Mouse (Mus musculus): ENCODE results near the gene Rdh1. TPM values are rescaled to one million over a fixed set of nuclear protein-coding genes. Genes with fewer than 3 reads are reported as not detected.

Rdh1 gene
- polyA plus RNA-seq, 1 experiment from 2014 or later: not detected

DNA sequence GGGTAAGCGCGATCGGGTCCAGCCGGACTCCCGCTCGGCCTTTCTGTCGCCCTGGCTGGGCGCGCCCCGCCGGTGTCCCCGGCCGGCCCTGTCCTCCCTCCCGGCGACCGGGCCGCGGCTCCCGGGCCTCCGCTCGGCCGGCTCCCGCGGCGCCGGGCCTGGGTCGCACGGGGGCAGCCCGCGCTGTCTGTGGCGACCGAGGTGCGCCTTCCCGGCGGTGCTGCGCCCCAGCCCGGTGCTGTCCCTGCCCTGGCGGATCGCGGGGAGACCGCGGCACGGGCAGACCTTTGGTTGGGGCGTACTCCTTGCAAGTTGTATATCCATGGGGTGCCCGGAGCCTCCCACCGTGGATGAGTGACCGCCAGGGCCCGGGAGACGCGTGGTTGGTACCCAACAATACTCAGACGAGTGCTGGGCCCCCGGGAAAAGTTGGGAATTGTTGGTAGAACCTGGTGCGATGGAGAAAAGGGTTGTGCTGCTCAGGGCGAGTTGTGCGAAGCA is 19.8 kb upstream of the Rdh1 start:
- Histone ChIP-seq H3K27me3 (replicated peaks; ENCODE audit: control insufficient read depth, insufficient read depth, low read length) (no peaks in the 10 kb centered on the region), H3K9ac (ENCODE audit: low read length) (peak overlapping the region; percentile 96), H3K27ac (ENCODE audit: low read depth, low read length) (peak overlapping the region; percentile 79), H3K4me1 (ENCODE audit: control insufficient read depth, insufficient read depth, low read length) (peaks cover 9% of the 10 kb centered on the region), H3K4me2 (ENCODE audit: low read length) (peak overlapping the region; percentile 68), H3K36me3 (ENCODE audit: control insufficient read depth, insufficient read depth, low read length) (peaks cover 35% of the 10 kb centered on the region), H3K4me3 (ENCODE audit: low read depth, low read length) (peak overlapping the region; percentile 85), H3K9me3 (replicated peaks; ENCODE audit: control insufficient read depth, low read length) (no peaks in the 10 kb centered on the region)
- 1% methylated on average over 47 of the region's 55 CpGs for WGBS
- ATAC-seq: peak; percentile 69
- DNase-seq (ENCODE audit: low spot score): peak; percentile 33

DNA sequence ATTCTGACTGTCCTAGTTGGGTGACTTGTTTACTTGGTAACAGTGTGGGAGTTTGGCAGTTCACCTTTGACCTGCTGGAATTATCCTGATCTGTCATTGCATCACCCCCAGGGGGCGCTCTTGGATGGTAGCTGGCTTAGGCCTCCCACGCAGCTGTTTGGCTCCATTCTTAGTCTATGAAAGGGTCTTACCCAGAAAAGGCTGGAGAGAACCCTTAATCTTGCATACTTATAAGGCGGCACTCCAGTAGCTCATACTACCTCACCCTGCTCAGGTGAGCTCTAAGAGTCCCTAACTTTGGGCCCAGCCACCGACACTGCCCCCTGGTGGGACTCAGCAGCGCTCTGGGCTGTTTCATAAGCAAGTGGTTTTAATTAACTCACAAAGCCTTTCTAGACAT is 14.9 kb upstream of the Rdh1 start:
- H3K4me2 ChIP-seq (ENCODE audit: low read length): no peak overlapping the region
- no peak overlapping the region for H3K4me3 ChIP-seq (ENCODE audit: low read depth, low read length)
- 65% methylated on average over 5 of the region's 5 CpGs for WGBS
- H3K27me3 ChIP-seq (replicated peaks; ENCODE audit: control insufficient read depth, insufficient read depth, low read length): no peaks in the 10 kb centered on the region
- H3K9ac ChIP-seq (ENCODE audit: low read length): no peak overlapping the region
- H3K36me3 ChIP-seq (ENCODE audit: control insufficient read depth, insufficient read depth, low read length): peaks cover 72% of the 10 kb centered on the region
- DNase-seq (ENCODE audit: low spot score) (peak; percentile 38), ATAC-seq (peak; percentile 47; the same call in 1 of the 2 replicates)
- H3K27ac ChIP-seq (ENCODE audit: low read depth, low read length): no peak overlapping the region
- peaks cover 9% of the 10 kb centered on the region for H3K4me1 ChIP-seq (ENCODE audit: control insufficient read depth, insufficient read depth, low read length)
- no peaks in the 10 kb centered on the region for H3K9me3 ChIP-seq (replicated peaks; ENCODE audit: control insufficient read depth, low read length)

- no peaks in the 10 kb centered on the region for H3K27me3 ChIP-seq (replicated peaks; ENCODE audit: control insufficient read depth, insufficient read depth, low read length)
- H3K9ac ChIP-seq (ENCODE audit: low read length): no peak overlapping the region
- ATAC-seq (no peak), DNase-seq (ENCODE audit: low spot score) (no peak)
- no peak overlapping the region for H3K27ac ChIP-seq (ENCODE audit: low read depth, low read length)
- no peak overlapping the region for H3K4me2 ChIP-seq (ENCODE audit: low read length)
- 77% methylated on average over 5 of the region's 5 CpGs for WGBS
- H3K4me3 ChIP-seq (ENCODE audit: low read depth, low read length): no peak overlapping the region
- H3K4me1 ChIP-seq (ENCODE audit: control insufficient read depth, insufficient read depth, low read length): peaks cover under 1% of the 10 kb centered on the region; the same call in 1 of the 2 replicates
- H3K9me3 ChIP-seq (replicated peaks; ENCODE audit: control insufficient read depth, low read length): no peaks in the 10 kb centered on the region
- peaks cover 72% of the 10 kb centered on the region for H3K36me3 ChIP-seq (ENCODE audit: control insufficient read depth, insufficient read depth, low read length)
Observed at GRCm38 (mm10) chr10:127745886-127746285, 13.6 kb upstream of the Rdh1 start.

GRCm38 (mm10) chr10:127747254-127747653 is 12.3 kb upstream of the Rdh1 start:
- no peak for ATAC-seq
- no peaks in the 10 kb centered on the region for H3K9me3 ChIP-seq (replicated peaks; ENCODE audit: control insufficient read depth, low read length)
- no peak overlapping the region for H3K4me2 ChIP-seq (ENCODE audit: low read length)
- H3K9ac ChIP-seq (ENCODE audit: low read length): no peak overlapping the region
- H3K27ac ChIP-seq (ENCODE audit: low read depth, low read length): no peak overlapping the region
- H3K4me1 ChIP-seq (ENCODE audit: control insufficient read depth, insufficient read depth, low read length): no peaks in the 10 kb centered on the region
- no peak overlapping the region for H3K4me3 ChIP-seq (ENCODE audit: low read depth, low read length)
- no peaks in the 10 kb centered on the region for H3K27me3 ChIP-seq (replicated peaks; ENCODE audit: control insufficient read depth, insufficient read depth, low read length)
- DNase-seq (ENCODE audit: low spot score): no peak
- H3K36me3 ChIP-seq (ENCODE audit: control insufficient read depth, insufficient read depth, low read length): peaks cover 62% of the 10 kb centered on the region
- 93% methylated on average over 8 of the region's 8 CpGs for whole genome bisulfite sequencing

DNA sequence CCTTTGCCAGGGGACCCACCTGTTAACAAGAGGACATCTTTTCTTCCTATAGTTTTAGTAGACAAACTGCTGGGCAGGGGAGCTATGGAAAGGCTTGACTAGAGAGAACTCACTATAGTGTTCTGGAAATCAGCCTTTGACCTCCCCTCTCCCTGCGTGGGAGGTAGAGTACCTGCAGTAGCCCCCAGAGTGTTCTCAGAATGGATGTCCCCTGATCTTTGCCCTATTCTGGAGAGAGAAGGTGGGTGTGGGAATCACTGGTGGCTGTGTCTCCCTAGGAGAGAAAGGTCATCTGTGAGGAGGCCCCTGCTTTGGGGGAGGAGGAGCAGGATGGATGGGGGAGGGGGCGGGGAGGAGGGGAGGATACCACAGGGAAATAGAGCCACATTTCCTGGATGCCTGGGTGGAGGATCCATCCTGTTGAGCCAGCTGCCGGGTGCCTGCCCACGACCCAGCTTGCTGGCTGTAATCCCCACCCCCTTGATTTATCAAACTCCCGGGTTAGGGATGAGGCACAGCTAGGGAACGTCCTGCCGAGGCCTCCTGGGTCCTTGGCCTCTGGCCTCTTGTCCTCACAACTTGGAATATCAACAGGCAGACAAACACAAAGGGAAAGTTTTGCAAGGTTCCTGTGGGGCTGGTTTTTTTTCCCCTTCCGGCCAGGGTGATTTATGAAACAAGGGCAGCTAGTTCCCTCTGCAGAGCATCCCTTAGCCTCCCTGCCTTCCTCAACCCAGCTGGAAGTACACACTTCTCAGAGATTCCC is 10.5 kb upstream of the Rdh1 start:
- H3K9me3 ChIP-seq (replicated peaks; ENCODE audit: control insufficient read depth, low read length): no peaks in the 10 kb centered on the region
- H3K4me2 ChIP-seq (ENCODE audit: low read length): no peak overlapping the region
- no peak overlapping the region for H3K4me3 ChIP-seq (ENCODE audit: low read depth, low read length)
- H3K27ac ChIP-seq (ENCODE audit: low read depth, low read length): no peak overlapping the region
- WGBS: 32% methylated on average over 8 of the region's 8 CpGs
- H3K9ac ChIP-seq (ENCODE audit: low read length): no peak overlapping the region
- peaks cover 44% of the 10 kb centered on the region for H3K36me3 ChIP-seq (ENCODE audit: control insufficient read depth, insufficient read depth, low read length)
- ATAC-seq: no peak
- H3K4me1 ChIP-seq (ENCODE audit: control insufficient read depth, insufficient read depth, low read length): no peaks in the 10 kb centered on the region
- H3K27me3 ChIP-seq (replicated peaks; ENCODE audit: control insufficient read depth, insufficient read depth, low read length): no peaks in the 10 kb centered on the region
- no peak for DNase-seq (ENCODE audit: low spot score)

DNA sequence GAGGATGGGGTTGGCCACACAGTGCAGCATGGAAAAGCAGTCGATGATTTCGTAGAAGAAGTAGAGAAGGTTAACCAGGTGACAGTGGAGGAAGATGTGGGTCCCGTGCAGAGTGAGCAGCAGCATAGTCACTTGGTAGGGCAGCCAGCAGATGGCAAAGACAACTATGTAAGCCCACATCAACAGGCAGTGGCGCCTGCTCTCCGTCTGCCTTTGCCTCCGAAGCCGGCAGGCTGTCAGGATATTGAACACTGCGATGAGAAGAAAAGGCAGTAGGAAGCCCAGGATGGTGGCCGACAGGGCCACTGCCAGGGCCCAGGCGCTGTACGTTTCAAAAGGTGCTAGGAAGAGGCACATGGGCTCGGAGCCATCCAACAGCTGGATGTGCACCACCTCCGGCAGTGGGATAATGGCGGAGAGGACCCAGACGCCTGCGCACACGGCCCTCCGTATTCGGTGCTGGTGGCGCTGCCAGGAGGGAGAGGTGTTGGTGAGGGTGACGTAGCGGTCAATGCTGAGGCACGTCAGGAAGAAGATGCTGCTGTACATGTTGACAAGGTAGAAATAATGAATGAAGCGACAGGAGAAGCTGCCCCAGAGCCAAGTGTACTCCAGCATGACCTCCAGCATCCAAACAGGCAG is 9.3 kb upstream of the Rdh1 start:
- no peaks in the 10 kb centered on the region for H3K27me3 ChIP-seq (replicated peaks; ENCODE audit: control insufficient read depth, insufficient read depth, low read length)
- no peak overlapping the region for H3K27ac ChIP-seq (ENCODE audit: low read depth, low read length)
- no peaks in the 10 kb centered on the region for H3K9me3 ChIP-seq (replicated peaks; ENCODE audit: control insufficient read depth, low read length)
- ATAC-seq (no peak), DNase-seq (ENCODE audit: low spot score) (no peak)
- no peaks in the 10 kb centered on the region for H3K4me1 ChIP-seq (ENCODE audit: control insufficient read depth, insufficient read depth, low read length)
- 52% methylated on average over 24 of the region's 24 CpGs for WGBS
- no peak overlapping the region for H3K4me3 ChIP-seq (ENCODE audit: low read depth, low read length)
- H3K4me2 ChIP-seq (ENCODE audit: low read length): peak overlapping the region; percentile 33
- H3K9ac ChIP-seq (ENCODE audit: low read length): 0 out of 2 replicates have a peak overlapping the region, but pooled peaks have one; percentile 21
- peaks cover 32% of the 10 kb centered on the region for H3K36me3 ChIP-seq (ENCODE audit: control insufficient read depth, insufficient read depth, low read length)

- 67% methylated on average over 8 of the region's 8 CpGs for WGBS
- Histone ChIP-seq H3K27ac (ENCODE audit: low read depth, low read length) (no peak within 1 kb of the TSS), H3K4me1 (ENCODE audit: control insufficient read depth, insufficient read depth, low read length) (no peaks in the 10 kb centered on the region), H3K27me3 (replicated peaks; ENCODE audit: control insufficient read depth, insufficient read depth, low read length) (no peaks in the 10 kb centered on the region), H3K36me3 (ENCODE audit: control insufficient read depth, insufficient read depth, low read length) (peaks cover 20% of the 10 kb centered on the region), H3K4me2 (ENCODE audit: low read length) (no peak within 1 kb of the TSS), H3K9me3 (replicated peaks; ENCODE audit: control insufficient read depth, low read length) (no peaks in the 10 kb centered on the region), H3K9ac (ENCODE audit: low read length) (no peak within 1 kb of the TSS), H3K4me3 (ENCODE audit: low read depth, low read length) (no peak within 1 kb of the TSS)
- DNase-seq (ENCODE audit: low spot score): no peak
- no peak for ATAC-seq
Observed at GRCm38 (mm10) chr10:127751548-127751947, 8.0 kb upstream of the Rdh1 start, which contains the start of gene Gpr182. Gene Gpr182, minus strand, starts transcription at chr10:127751732.

DNA sequence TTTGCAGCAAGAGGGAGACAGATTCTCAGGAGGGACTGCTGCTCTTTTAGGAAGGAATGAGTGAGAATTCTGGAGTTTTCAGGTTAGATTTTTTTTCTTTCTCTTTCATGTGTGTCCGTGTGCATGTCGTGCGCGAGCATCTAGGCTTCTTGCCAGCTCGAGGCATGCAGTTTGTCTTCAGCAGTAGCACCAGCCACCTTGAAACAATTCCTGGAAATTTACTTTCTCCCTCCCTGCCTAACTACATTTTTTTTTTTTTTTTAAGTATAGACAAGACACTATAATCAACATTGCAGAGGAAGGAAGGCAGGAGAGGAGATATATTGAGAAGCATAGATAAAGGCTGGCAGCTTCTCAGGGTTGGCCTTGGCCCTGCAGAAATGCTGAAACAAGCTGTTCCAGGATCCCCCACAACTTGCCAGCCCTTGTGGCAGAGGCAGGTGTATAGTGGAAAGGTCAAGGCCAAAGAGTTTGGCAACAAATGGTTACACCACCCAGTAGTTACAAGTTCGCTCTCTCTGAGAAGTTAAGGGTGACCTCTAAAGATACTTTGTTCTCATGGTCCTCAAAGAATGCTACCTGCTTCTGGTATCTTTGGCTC is 4.9 kb upstream of the Rdh1 start:
- Histone ChIP-seq H3K4me1 (ENCODE audit: control insufficient read depth, insufficient read depth, low read length) (no peaks in the 10 kb centered on the region), H3K4me2 (ENCODE audit: low read length) (no peak overlapping the region), H3K9me3 (replicated peaks; ENCODE audit: control insufficient read depth, low read length) (no peaks in the 10 kb centered on the region), H3K27ac (ENCODE audit: low read depth, low read length) (no peak overlapping the region), H3K4me3 (ENCODE audit: low read depth, low read length) (no peak overlapping the region), H3K27me3 (replicated peaks; ENCODE audit: control insufficient read depth, insufficient read depth, low read length) (no peaks in the 10 kb centered on the region), H3K9ac (ENCODE audit: low read length) (no peak overlapping the region), H3K36me3 (ENCODE audit: control insufficient read depth, insufficient read depth, low read length) (no peaks in the 10 kb centered on the region)
- DNase-seq (ENCODE audit: low spot score): no peak
- 74% methylated on average over 6 of the region's 6 CpGs for WGBS
- ATAC-seq: no peak

All from forebrain, embryonic 14.5 days (tissue).